Mouse (Mus musculus) urinary bladder, postnatal 14 days (tissue): ENCODE measurements around the gene Gm37240.

Source experiments
- DNase-seq: peaks from one replicate; pipeline ENCODE4 v3.0.0; 2021; ENCODE audit warnings: low spot score

Gene Gm37240

GRCm38 (mm10) chr3:84645156-84646006, 1241.9 kb downstream of the Gm37240 start:
- peak; percentile 67 for DNase-seq

- DNase-seq: no peak
Measured at GRCm38 (mm10) chr3:84642942-84643341, 1244.4 kb downstream of the Gm37240 start.

GRCm38 (mm10) chr3:84641391-84641790, 1245.9 kb downstream of the Gm37240 start:
- DNase-seq: no peak

GRCm38 (mm10) chr3:84640536-84640935, 1246.8 kb downstream of the Gm37240 start:
- no peak for DNase-seq

- DNase-seq: no peak
Measured at GRCm38 (mm10) chr3:84639767-84640500, 1247.4 kb downstream of the Gm37240 start.

- DNase-seq: no peak
Measured at GRCm38 (mm10) chr3:84638858-84639257, 1248.5 kb downstream of the Gm37240 start.

- peak; percentile 23 for DNase-seq
Measured at GRCm38 (mm10) chr3:84637890-84638578, 1249.3 kb downstream of the Gm37240 start.

- no peak for DNase-seq
Measured at GRCm38 (mm10) chr3:84637095-84637494, 1250.2 kb downstream of the Gm37240 start.

- no peak for DNase-seq
Measured at GRCm38 (mm10) chr3:84631586-84631985, 1255.7 kb downstream of the Gm37240 start.

GRCm38 (mm10) chr3:84622026-84622425, 1265.3 kb downstream of the Gm37240 start:
- DNase-seq: no peak

- DNase-seq: no peak
Measured at GRCm38 (mm10) chr3:84619725-84620124, 1267.6 kb downstream of the Gm37240 start.

GRCm38 (mm10) chr3:84619056-84619455, 1268.3 kb downstream of the Gm37240 start:
- no peak for DNase-seq

- DNase-seq: no peak
Measured at GRCm38 (mm10) chr3:84618627-84619026, 1268.7 kb downstream of the Gm37240 start.

- no peak for DNase-seq
Measured at GRCm38 (mm10) chr3:84615856-84616225, 1271.5 kb downstream of the Gm37240 start.

- DNase-seq: no peak
Measured at GRCm38 (mm10) chr3:84615050-84615855, 1272.1 kb downstream of the Gm37240 start.

GRCm38 (mm10) chr3:84610183-84610710, 1277.1 kb downstream of the Gm37240 start:
- DNase-seq: no peak

GRCm38 (mm10) chr3:84603212-84603611, 1284.1 kb downstream of the Gm37240 start:
- no peak for DNase-seq

- DNase-seq: no peak
Measured at GRCm38 (mm10) chr3:84602759-84603158, 1284.6 kb downstream of the Gm37240 start.

- peak; percentile 61 for DNase-seq
Measured at GRCm38 (mm10) chr3:84601870-84602495, 1285.3 kb downstream of the Gm37240 start.

GRCm38 (mm10) chr3:84598756-84599155, 1288.6 kb downstream of the Gm37240 start:
- DNase-seq: no peak
